Mouse (Mus musculus) MEL (cell line): ENCODE measurements around the gene Cops6. TPM values are rescaled to one million over a fixed set of nuclear protein-coding genes. Genes with fewer than 3 reads are reported as not detected.

Source experiments
- DNase-seq: peaks from one replicate; pipeline ENCODE4 v3.0.0; 2011; ENCODE audit warnings: low read depth, low spot score
- H3K27ac ChIP-seq: 2 replicates; pipeline ENCODE4 v1.5.1; 2012; ENCODE audit warnings: low read depth, mild to moderate bottlenecking, control low read depth, low read length, moderate library complexity; ENCODE audit not compliant: control insufficient read depth
- H3K27me3 ChIP-seq, 2 experiments: fragments of 150-350 bp in 1 of 2; sonication (generic) in 1 of 2; 2 replicates each; pipeline ENCODE4 v1.6.1; 2012; ENCODE audit warnings: low read length in 2 of 2, mild to moderate bottlenecking in 2 of 2, improper control_type of control experiment in 1 of 2, moderate library complexity in 1 of 2; ENCODE audit not compliant: insufficient read depth in 2 of 2, control insufficient read depth in 1 of 2
- H3K36me3 ChIP-seq, 2 experiments: 2 replicates each; pipeline ENCODE4 v1.6.1; 2012 to 2014; ENCODE audit warnings: low read length in 2 of 2, improper control_type of control experiment in 1 of 2, inconsistent platforms in 1 of 2, mild to moderate bottlenecking in 1 of 2; ENCODE audit not compliant: insufficient read depth in 2 of 2, control insufficient read depth in 1 of 2
- H3K4me1 ChIP-seq, 2 experiments: fragments of 150-350 bp in 1 of 2; sonication (generic) in 1 of 2; 2 replicates each; pipeline ENCODE4 v1.6.1; 2012; ENCODE audit warnings: low read length in 2 of 2, improper control_type of control experiment in 1 of 2, mild to moderate bottlenecking in 1 of 2; ENCODE audit not compliant: insufficient read depth in 2 of 2, control insufficient read depth in 1 of 2
- H3K4me3 ChIP-seq, 2 experiments: fragments of 150-350 bp in 1 of 2; sonication (generic) in 1 of 2; 2 replicates each; pipeline ENCODE4 v1.5.1; 2012; ENCODE audit warnings: low read depth in 2 of 2, low read length in 2 of 2, mild to moderate bottlenecking in 2 of 2, moderate library complexity in 2 of 2, control low read depth in 1 of 2, improper control_type of control experiment in 1 of 2; ENCODE audit not compliant: control insufficient read depth in 1 of 2, insufficient read depth in 1 of 2
- H3K79me2 ChIP-seq: 2 replicates; pipeline ENCODE4 v1.6.1; 2012; ENCODE audit warnings: mild to moderate bottlenecking, low read length, moderate library complexity; ENCODE audit not compliant: control insufficient read depth, poor library complexity, insufficient read depth
- H3K9ac ChIP-seq: 2 replicates; pipeline ENCODE4 v1.6.1; 2012; ENCODE audit warnings: low read depth, mild to moderate bottlenecking, control low read depth, low read length, moderate library complexity; ENCODE audit not compliant: control insufficient read depth, poor library complexity, severe bottlenecking
- H3K9me3 ChIP-seq: fragments of 150-350 bp; sonication (generic); replicated peaks from 2 replicates; pipeline ENCODE4 v1.6.1; 2012; ENCODE audit warnings: mild to moderate bottlenecking, low read length, improper control_type of control experiment, moderate library complexity; ENCODE audit not compliant: insufficient read depth
- BHLHE40 ChIP-seq: IDR thresholded peaks from 2 replicates; pipeline ENCODE4 v1.6.1; 2012; ENCODE audit warnings: low read depth, mild to moderate bottlenecking, inconsistent platforms, low read length, improper control_type of control experiment, borderline replicate concordance
- CHD1 ChIP-seq: IDR thresholded peaks from 2 replicates; pipeline ENCODE4 v1.6.1; 2012; ENCODE audit warnings: low read depth, mild to moderate bottlenecking, inconsistent platforms, low read length, improper control_type of control experiment
- CHD2 ChIP-seq: IDR thresholded peaks from 2 replicates; pipeline ENCODE4 v1.6.1; 2011; ENCODE audit warnings: low read length, improper control_type of control experiment
- ELF1 ChIP-seq: IDR thresholded peaks from 2 replicates; pipeline ENCODE4 v1.6.1; 2014; ENCODE audit warnings: low read depth, mild to moderate bottlenecking, inconsistent platforms, low read length, improper control_type of control experiment, moderate library complexity
- EP300 ChIP-seq, 2 experiments: IDR thresholded peaks; 2 replicates each; pipeline ENCODE4 v1.6.1; 2011; ENCODE audit warnings: improper control_type of control experiment in 2 of 2, low read length in 2 of 2, low read depth in 1 of 2, mild to moderate bottlenecking in 1 of 2
- ETS1 ChIP-seq: IDR thresholded peaks from 2 replicates; pipeline ENCODE4 v1.6.1; 2012; ENCODE audit warnings: low read depth, mild to moderate bottlenecking, inconsistent platforms, low read length, improper control_type of control experiment, moderate library complexity
- GATA1 ChIP-seq: IDR thresholded peaks from 2 replicates; pipeline ENCODE4 v1.6.1; 2011; ENCODE audit warnings: low read depth, low read length, improper control_type of control experiment
- HCFC1 ChIP-seq: IDR thresholded peaks from 2 replicates; pipeline ENCODE4 v1.6.1; 2012; ENCODE audit warnings: low read depth, mild to moderate bottlenecking, inconsistent platforms, low read length, improper control_type of control experiment, moderate library complexity
- JUND ChIP-seq: IDR thresholded peaks from 2 replicates; pipeline ENCODE4 v1.6.1; 2011; ENCODE audit warnings: low read depth, mild to moderate bottlenecking, improper control_type of control experiment, low read length
- KAT2A ChIP-seq: conservative IDR thresholded peaks from 2 replicates; pipeline ENCODE4 v1.6.1; 2012; ENCODE audit warnings: low read depth, low read length, improper control_type of control experiment, inconsistent platforms
- MAX ChIP-seq: IDR thresholded peaks from 2 replicates; pipeline ENCODE4 v1.6.1; 2011; ENCODE audit warnings: low read length, improper control_type of control experiment
- MEF2A ChIP-seq: IDR thresholded peaks from 2 replicates; pipeline ENCODE4 v1.6.1; 2014; ENCODE audit warnings: low read depth, mild to moderate bottlenecking, inconsistent platforms, low read length, improper control_type of control experiment; ENCODE audit not compliant: poor library complexity, insufficient replicate concordance, severe bottlenecking; ENCODE audit errors: extremely low read depth
- MXI1 ChIP-seq: IDR thresholded peaks from 2 replicates; pipeline ENCODE4 v1.6.1; 2011; ENCODE audit warnings: mild to moderate bottlenecking, low read depth, low read length, improper control_type of control experiment
- MYB ChIP-seq: IDR thresholded peaks from 2 replicates; pipeline ENCODE4 v1.6.1; 2011; ENCODE audit warnings: mild to moderate bottlenecking, low read depth, low read length, improper control_type of control experiment
- MYC ChIP-seq: IDR thresholded peaks from 2 replicates; pipeline ENCODE4 v1.6.1; 2011; ENCODE audit warnings: low read depth, mild to moderate bottlenecking, low read length, improper control_type of control experiment, moderate library complexity
- NELFE ChIP-seq: IDR thresholded peaks from 2 replicates; pipeline ENCODE4 v1.6.1; 2011; ENCODE audit warnings: low read depth, low read length, improper control_type of control experiment
- NRF1 ChIP-seq: IDR thresholded peaks from 2 replicates; pipeline ENCODE4 v1.6.1; 2014; ENCODE audit warnings: low read depth, mild to moderate bottlenecking, inconsistent platforms, low read length, improper control_type of control experiment, moderate library complexity; ENCODE audit not compliant: poor library complexity, insufficient read depth, severe bottlenecking
- POLR2A ChIP-seq, 2 experiments: IDR thresholded peaks; 2 replicates each; pipeline ENCODE4 v1.6.1; 2011 to 2012; ENCODE audit warnings: low read length in 2 of 2, mild to moderate bottlenecking in 2 of 2, control low read depth in 1 of 2, improper control_type of control experiment in 1 of 2, low read depth in 1 of 2, moderate library complexity in 1 of 2; ENCODE audit not compliant: control insufficient read depth in 1 of 2, insufficient read depth in 1 of 2, poor library complexity in 1 of 2
- POLR2AphosphoS2 ChIP-seq: IDR thresholded peaks from 2 replicates; pipeline ENCODE4 v1.6.1; 2011; ENCODE audit warnings: low read length, improper control_type of control experiment
- POLR2AphosphoS5 ChIP-seq: IDR thresholded peaks from 2 replicates; pipeline ENCODE4 v1.6.1; 2012; ENCODE audit warnings: low read depth, borderline replicate concordance, mild to moderate bottlenecking, inconsistent platforms, low read length, moderate library complexity, mixed read lengths
- RCOR1 ChIP-seq: IDR thresholded peaks from 2 replicates; pipeline ENCODE4 v1.6.1; 2012; ENCODE audit warnings: low read depth, mild to moderate bottlenecking, inconsistent platforms, low read length, improper control_type of control experiment
- TAL1 ChIP-seq: IDR thresholded peaks from 2 replicates; pipeline ENCODE4 v1.6.1; 2012; ENCODE audit warnings: mild to moderate bottlenecking, inconsistent platforms, low read length, moderate library complexity, mixed read lengths
- TBP ChIP-seq: IDR thresholded peaks from 2 replicates; pipeline ENCODE4 v1.8.0; 2011; ENCODE audit warnings: low read depth, low read length, improper control_type of control experiment
- USF1 ChIP-seq: IDR thresholded peaks from 2 replicates; pipeline ENCODE4 v1.6.1; 2014; ENCODE audit warnings: low read depth, mild to moderate bottlenecking, inconsistent platforms, low read length, improper control_type of control experiment, moderate library complexity
- USF2 ChIP-seq, 2 experiments: IDR thresholded peaks; 2 replicates each; pipeline ENCODE4 v1.6.1; 2011 to 2012; ENCODE audit warnings: improper control_type of control experiment in 2 of 2, low read length in 2 of 2, borderline replicate concordance in 1 of 2, inconsistent platforms in 1 of 2, low read depth in 1 of 2, mild to moderate bottlenecking in 1 of 2; ENCODE audit not compliant: insufficient read depth in 1 of 2
- ZC3H11A ChIP-seq: IDR thresholded peaks from 2 replicates; pipeline ENCODE4 v1.6.1; 2012; ENCODE audit warnings: low read depth, mild to moderate bottlenecking, inconsistent platforms, low read length, improper control_type of control experiment
- ZKSCAN1 ChIP-seq: IDR thresholded peaks from 2 replicates; pipeline ENCODE4 v1.6.1; 2012; ENCODE audit warnings: low read depth, mild to moderate bottlenecking, inconsistent platforms, low read length, improper control_type of control experiment, moderate library complexity
- ZNF384 ChIP-seq: IDR thresholded peaks from 2 replicates; pipeline ENCODE4 v1.6.1; 2012; ENCODE audit warnings: low read depth, mild to moderate bottlenecking, inconsistent platforms, low read length, improper control_type of control experiment
- polyA plus RNA-seq, 2 experiments: library from polyadenylated mRNA; stranded (reverse) in 1 of 2; unstranded in 1 of 2; fragments of >175 nt in 1 of 2; fragments of >200 nt in 1 of 2; gene quantifications; 2 replicates each; pipeline versions ENCODE4 v1.2.1 to v1.2.4; 2012; ENCODE audit warnings: low replicate concordance in 2 of 2, low read depth in 1 of 2; ENCODE audit not compliant: insufficient read length in 2 of 2, insufficient read depth in 1 of 2, missing spikeins in 1 of 2
- total RNA-seq: library from RNA; depleted of rRNA; stranded (reverse); fragments of 300-350 nt; gene quantifications from 2 replicates; pipeline ENCODE4 v1.2.3, GENCODE M21; 2012

Cops6 gene
- total and polyA plus RNA-seq, 3 experiments = 52.6 to 152 TPM; not detected in 1

GRCm38 (mm10) chr5:138154390-138154789, 6.5 kb upstream of the Cops6 start:
- H3K79me2 ChIP-seq = peaks cover 5% of the 10 kb centered on the region
- H3K4me1 ChIP-seq = peaks cover 0 to 4% of the 10 kb centered on the region in 2 experiments; a peak in 1 of 4 replicates
- H3K4me3 ChIP-seq = peak overlapping the region in 1 of 2 experiments; percentile 79; a peak in 1 of 4 replicates
- peaks cover 2 to 3% of the 10 kb centered on the region in 2 experiments for H3K36me3 ChIP-seq
- H3K9ac ChIP-seq = no peak overlapping the region; the same call in 1 of the 2 replicates
- no peaks in the 10 kb centered on the region for H3K9me3 ChIP-seq
- H3K27me3 ChIP-seq = no peaks in the 10 kb centered on the region
- H3K27ac ChIP-seq = no peak overlapping the region
- no peak for DNase-seq
- TF ChIP-seq NRF1 = no peak
- no peak for TF ChIP-seq POLR2AphosphoS2
- TF ChIP-seq ETS1 = no peak
- no peak for TF ChIP-seq USF1
- no peak for TF ChIP-seq TAL1
- no peak for TF ChIP-seq ELF1
- TF ChIP-seq RCOR1 = no peak
- no peak for TF ChIP-seq NELFE
- TF ChIP-seq ZC3H11A = no peak
- no peak for TF ChIP-seq MXI1
- TF ChIP-seq HCFC1 = no peak
- no peak for TF ChIP-seq CHD2
- no peak for TF ChIP-seq MYC
- no peak for TF ChIP-seq ZKSCAN1
- TF ChIP-seq MYB = no peak
- no peak for TF ChIP-seq EP300 (IDR thresholded peaks at IDR 0.05; ENCODE audit: low read depth in 1 of 2, low read length in 2 of 2)
- TF ChIP-seq USF2 (IDR thresholded peaks at IDR 0.05; ENCODE audit: borderline replicate concordance in 1 of 2, insufficient read depth in 1 of 2, low read depth in 1 of 2, low read length in 2 of 2) = no peak
- TF ChIP-seq BHLHE40 = no peak
- TF ChIP-seq KAT2A = no peak

GRCm38 (mm10) chr5:138155443-138155976, 5.4 kb upstream of the Cops6 start, which contains the start of gene Zfp113:
Gene Zfp113 (minus strand): TSS chr5:138155744.
- Histone ChIP-seq H3K27me3 (no peaks in the 10 kb centered on the region), H3K4me1 (peaks cover 0 to 4% of the 10 kb centered on the region in 2 experiments; a peak in 1 of 4 replicates), H3K4me3 (peak within 1 kb of the TSS; percentile 79 to 96), H3K36me3 (peaks cover 0 to 3% of the 10 kb centered on the region in 2 experiments; a peak in 3 of 4 replicates), H3K27ac (peak within 1 kb of the TSS; percentile 70), H3K9ac (peak within 1 kb of the TSS; percentile 90), H3K9me3 (no peaks in the 10 kb centered on the region), H3K79me2 (peaks cover 5% of the 10 kb centered on the region)
- peak; percentile 98 for DNase-seq
- TF ChIP-seq HCFC1 = peak; percentile 97
- no peak for TF ChIP-seq ZKSCAN1
- no peak; the same call in 1 of the 2 replicates for TF ChIP-seq USF1
- peak; percentile 39; the same call in 1 of the 2 replicates for TF ChIP-seq ZC3H11A
- peak; percentile 86 for TF ChIP-seq TBP
- TF ChIP-seq MYB = no peak
- TF ChIP-seq MYC = peak; percentile 82; the same call in 1 of the 2 replicates
- peak; percentile 43 to 86; a peak in 2 of 4 replicates for TF ChIP-seq POLR2A (IDR thresholded peaks at IDR 0.05; ENCODE audit: control insufficient read depth in 1 of 2, insufficient read depth in 1 of 2, low read depth in 1 of 2, low read length in 2 of 2, poor library complexity in 1 of 2)
- no peak for TF ChIP-seq MEF2A
- TF ChIP-seq EP300 (IDR thresholded peaks at IDR 0.05; ENCODE audit: low read depth in 1 of 2, low read length in 2 of 2) = peak in 1 of 2 experiments; percentile 40; a peak in 1 of 4 replicates
- TF ChIP-seq ELF1 = peak; percentile 87
- no peak for TF ChIP-seq CHD1
- TF ChIP-seq CHD2 = no peak
- peak; percentile 55; the same call in 1 of the 2 replicates for TF ChIP-seq MAX
- TF ChIP-seq POLR2AphosphoS5 = no peak
- peak; percentile 89 for TF ChIP-seq NELFE
- TF ChIP-seq ZNF384 = peak; percentile 32; the same call in 1 of the 2 replicates
- no peak for TF ChIP-seq USF2 (IDR thresholded peaks at IDR 0.05; ENCODE audit: borderline replicate concordance in 1 of 2, insufficient read depth in 1 of 2, low read depth in 1 of 2, low read length in 2 of 2)
- peak; percentile 68; the same call in 1 of the 2 replicates for TF ChIP-seq ETS1
- no peak for TF ChIP-seq JUND
- no peak for TF ChIP-seq GATA1
